Mouse (Mus musculus) telencephalon, adult 2 months (tissue): ENCODE data around the gene Sugp1.

Experiments used
- DNase-seq: peaks from one replicate; pipeline ENCODE4 v3.0.0-alpha.2; 2011; ENCODE audit warnings: low read depth, low spot score

Sugp1 gene

GRCm38 (mm10) chr8:70111192-70111795, 68.7 kb downstream of the Sugp1 start:
- no peak for DNase-seq

- DNase-seq, result no peak
These were observed 69.9 kb downstream of the Sugp1 start for GRCm38 (mm10) chr8:70112401-70113016.

GRCm38 (mm10) chr8:70114488-70114887, 71.9 kb downstream of the Sugp1 start:
- no peak for DNase-seq

GRCm38 (mm10) chr8:70114892-70115291, 72.3 kb downstream of the Sugp1 start:
- DNase-seq, result no peak

- no peak for DNase-seq
These were observed 75.0 kb downstream of the Sugp1 start for GRCm38 (mm10) chr8:70117611-70118010.

- peak; percentile 88 for DNase-seq
These were observed 76.4 kb downstream of the Sugp1 start for GRCm38 (mm10) chr8:70118726-70119700.

- peak; percentile 67 for DNase-seq
These were observed 78.1 kb downstream of the Sugp1 start, which contains the start of gene Ncan for GRCm38 (mm10) chr8:70120667-70121066. Gene Ncan, minus strand, starts transcription at chr8:70120873.
